Mouse (Mus musculus) stomach, embryonic 15.5 days (tissue): ENCODE measurements at regions not wholly inside any gene's neighbourhood (a gene's known extent, or its start where the extent isn't known, plus 50 kb on each side); places are given as distances from the start of the nearest gene placed in this dataset.

Source experiments
- ATAC-seq: fragments of 200-750 bp; cut with Nextera tagmentation; 2 replicates; pipeline ENCODE4 v1.8.0; 2017; ENCODE audit warnings: low read depth, moderate number of reproducible peaks, moderate TSS enrichment; ENCODE audit not compliant: insufficient read depth, low FRiP score
- H3K27ac ChIP-seq: fragments of 300-500 bp; sonication (generic); 2 replicates; pipeline ENCODE4 v1.5.1; 2015; ENCODE audit warnings: mild to moderate bottlenecking, inconsistent platforms
- H3K27me3 ChIP-seq: fragments of 300-500 bp; sonication (generic); replicated peaks from 2 replicates; pipeline ENCODE4 v1.6.1; 2015; ENCODE audit warnings: inconsistent platforms
- H3K36me3 ChIP-seq: fragments of 300-500 bp; sonication (generic); 2 replicates; pipeline ENCODE4 v1.6.1; 2015; ENCODE audit warnings: inconsistent platforms
- H3K4me1 ChIP-seq: fragments of 300-500 bp; sonication (generic); 2 replicates; pipeline ENCODE4 v1.6.1; 2015; ENCODE audit warnings: inconsistent platforms
- H3K4me2 ChIP-seq: fragments of 300-500 bp; sonication (generic); 2 replicates; pipeline ENCODE4 v1.6.1; 2015; ENCODE audit warnings: mild to moderate bottlenecking, inconsistent platforms
- H3K4me3 ChIP-seq: fragments of 300-500 bp; sonication (generic); replicated peaks from 2 replicates; pipeline ENCODE4 v1.5.1; 2015; ENCODE audit warnings: inconsistent platforms
- H3K9ac ChIP-seq: fragments of 300-500 bp; sonication (generic); 2 replicates; pipeline ENCODE4 v1.6.1; 2015; ENCODE audit warnings: inconsistent platforms
- H3K9me3 ChIP-seq: fragments of 300-500 bp; sonication (generic); 2 replicates; pipeline ENCODE4 v1.6.1; 2016; ENCODE audit warnings: inconsistent platforms
- WGBS: fragments of 180-500 bp; shearing (Covaris S2); methylation state at CpG from one replicate; pipeline ENCODE4 v1.1.7; 2015; 5-methylcytosine and 5-hydroxymethylcytosine counted together

- no peak overlapping the region for H3K4me3 ChIP-seq
- no peak overlapping the region for H3K9ac ChIP-seq
- no peaks in the 10 kb centered on the region for H3K27me3 ChIP-seq
- H3K9me3 ChIP-seq = no peaks in the 10 kb centered on the region
- peak; percentile 40; the same call in 1 of the 2 replicates for ATAC-seq
- WGBS = 68% methylated on average over 6 of the region's 6 CpGs
- H3K4me2 ChIP-seq = no peak overlapping the region
- no peaks in the 10 kb centered on the region; the same call in 1 of the 2 replicates for H3K4me1 ChIP-seq
- H3K36me3 ChIP-seq = no peaks in the 10 kb centered on the region
- peak overlapping the region; percentile 85 for H3K27ac ChIP-seq
These were observed 179.0 kb upstream of the Klf3 start for GRCm38 (mm10) chr5:64624205-64624604.

GRCm38 (mm10) chr5:64625421-64625820 lies 177.8 kb upstream of the Klf3 start:
- no peaks in the 10 kb centered on the region; the same call in 1 of the 2 replicates for H3K4me1 ChIP-seq
- no peaks in the 10 kb centered on the region for H3K36me3 ChIP-seq
- no peaks in the 10 kb centered on the region for H3K27me3 ChIP-seq
- no peak overlapping the region for H3K4me2 ChIP-seq
- no peak overlapping the region for H3K9ac ChIP-seq
- H3K27ac ChIP-seq = peak overlapping the region; percentile 85
- no peak overlapping the region for H3K4me3 ChIP-seq
- ATAC-seq = no peak
- H3K9me3 ChIP-seq = no peaks in the 10 kb centered on the region
- WGBS = 77% methylated on average over 4 of the region's 4 CpGs

GRCm38 (mm10) chr5:64625841-64626298 lies 177.3 kb upstream of the Klf3 start:
- no peaks in the 10 kb centered on the region for H3K27me3 ChIP-seq
- H3K4me2 ChIP-seq = peak overlapping the region; percentile 6
- WGBS = 38% methylated on average over 6 of the region's 6 CpGs
- ATAC-seq = 0 out of 2 replicates have a peak, but pooled peaks have one; percentile 37
- H3K9me3 ChIP-seq = no peaks in the 10 kb centered on the region
- H3K4me1 ChIP-seq = no peaks in the 10 kb centered on the region; the same call in 1 of the 2 replicates
- no peak overlapping the region for H3K9ac ChIP-seq
- no peak overlapping the region for H3K4me3 ChIP-seq
- peak overlapping the region; percentile 85 for H3K27ac ChIP-seq
- H3K36me3 ChIP-seq = no peaks in the 10 kb centered on the region

GRCm38 (mm10) chr5:64626351-64626750 lies 176.8 kb upstream of the Klf3 start:
- Histone ChIP-seq H3K4me1 (no peaks in the 10 kb centered on the region; the same call in 1 of the 2 replicates), H3K4me3 (no peak overlapping the region), H3K36me3 (no peaks in the 10 kb centered on the region), H3K9ac (no peak overlapping the region), H3K4me2 (peak overlapping the region; percentile 6), H3K27ac (peak overlapping the region; percentile 85), H3K9me3 (no peaks in the 10 kb centered on the region), H3K27me3 (no peaks in the 10 kb centered on the region)
- ATAC-seq = peak; percentile 69
- 43% methylated on average over 9 of the region's 9 CpGs for whole genome bisulfite sequencing

- WGBS = 72% methylated on average over 2 of the region's 2 CpGs
- ATAC-seq = no peak
- H3K36me3 ChIP-seq = no peaks in the 10 kb centered on the region
- H3K4me1 ChIP-seq = no peaks in the 10 kb centered on the region; the same call in 1 of the 2 replicates
- H3K27ac ChIP-seq = no peak overlapping the region
- no peak overlapping the region for H3K4me3 ChIP-seq
- no peaks in the 10 kb centered on the region for H3K27me3 ChIP-seq
- no peaks in the 10 kb centered on the region for H3K9me3 ChIP-seq
- no peak overlapping the region for H3K4me2 ChIP-seq
- H3K9ac ChIP-seq = no peak overlapping the region
These were observed 172.6 kb upstream of the Klf3 start for GRCm38 (mm10) chr5:64630582-64630981.

GRCm38 (mm10) chr5:64632171-64632570 lies 171.0 kb upstream of the Klf3 start:
- Histone ChIP-seq H3K4me3 (no peak overlapping the region), H3K9ac (no peak overlapping the region), H3K27ac (no peak overlapping the region), H3K4me1 (no peaks in the 10 kb centered on the region; the same call in 1 of the 2 replicates), H3K36me3 (no peaks in the 10 kb centered on the region), H3K9me3 (no peaks in the 10 kb centered on the region), H3K4me2 (no peak overlapping the region), H3K27me3 (no peaks in the 10 kb centered on the region)
- ATAC-seq = no peak
- WGBS = 79% methylated on average over 5 of the region's 5 CpGs

GRCm38 (mm10) chr5:64634008-64634407 lies 169.2 kb upstream of the Klf3 start:
- no peak for ATAC-seq
- no peaks in the 10 kb centered on the region for H3K36me3 ChIP-seq
- no peaks in the 10 kb centered on the region; the same call in 1 of the 2 replicates for H3K4me1 ChIP-seq
- no peak overlapping the region for H3K27ac ChIP-seq
- no peak overlapping the region for H3K9ac ChIP-seq
- H3K4me3 ChIP-seq = no peak overlapping the region
- H3K4me2 ChIP-seq = no peak overlapping the region
- H3K27me3 ChIP-seq = no peaks in the 10 kb centered on the region
- H3K9me3 ChIP-seq = no peaks in the 10 kb centered on the region
- WGBS = 70% methylated on average over 8 of the region's 8 CpGs

GRCm38 (mm10) chr5:64634721-64635120 lies 168.5 kb upstream of the Klf3 start:
- Histone ChIP-seq H3K9ac (no peak overlapping the region), H3K4me1 (no peaks in the 10 kb centered on the region; the same call in 1 of the 2 replicates), H3K27me3 (no peaks in the 10 kb centered on the region), H3K4me3 (no peak overlapping the region), H3K36me3 (no peaks in the 10 kb centered on the region), H3K9me3 (no peaks in the 10 kb centered on the region), H3K27ac (no peak overlapping the region), H3K4me2 (no peak overlapping the region)
- 72% methylated on average over 4 of the region's 4 CpGs for WGBS
- ATAC-seq = no peak

- no peaks in the 10 kb centered on the region for H3K9me3 ChIP-seq
- peak; percentile 87 for ATAC-seq
- no peak overlapping the region for H3K9ac ChIP-seq
- no peaks in the 10 kb centered on the region for H3K36me3 ChIP-seq
- no peaks in the 10 kb centered on the region for H3K27me3 ChIP-seq
- H3K27ac ChIP-seq = no peak overlapping the region
- H3K4me3 ChIP-seq = no peak overlapping the region
- WGBS = 81% methylated on average over 3 of the region's 3 CpGs
- H3K4me2 ChIP-seq = no peak overlapping the region
- H3K4me1 ChIP-seq = no peaks in the 10 kb centered on the region; the same call in 1 of the 2 replicates
These were observed 166.9 kb upstream of the Klf3 start for GRCm38 (mm10) chr5:64636301-64636700.

- Histone ChIP-seq H3K36me3 (no peaks in the 10 kb centered on the region), H3K4me3 (no peak overlapping the region), H3K9me3 (no peaks in the 10 kb centered on the region), H3K9ac (no peak overlapping the region), H3K4me1 (peaks cover 9% of the 10 kb centered on the region; the same call in 1 of the 2 replicates), H3K4me2 (no peak overlapping the region), H3K27me3 (no peaks in the 10 kb centered on the region), H3K27ac (no peak overlapping the region)
- WGBS = 92% methylated on average over 1 of the region's 1 CpGs
- no peak for ATAC-seq
These were observed 159.6 kb upstream of the Klf3 start for GRCm38 (mm10) chr5:64643584-64643983.

GRCm38 (mm10) chr5:64647417-64648125 lies 155.6 kb upstream of the Klf3 start:
- WGBS = 4% methylated on average over 18 of the region's 18 CpGs
- peak; percentile 62; the same call in 1 of the 2 replicates for ATAC-seq

GRCm38 (mm10) chr5:64648492-64648891 lies 154.7 kb upstream of the Klf3 start:
- WGBS = 16% methylated on average over 8 of the region's 8 CpGs
- Histone ChIP-seq H3K9ac (no peak overlapping the region), H3K36me3 (no peaks in the 10 kb centered on the region), H3K4me1 (peaks cover 11% of the 10 kb centered on the region; the same call in 1 of the 2 replicates), H3K4me2 (peak overlapping the region; percentile 14; the same call in 1 of the 2 replicates), H3K9me3 (no peaks in the 10 kb centered on the region), H3K27me3 (no peaks in the 10 kb centered on the region), H3K27ac (0 out of 2 replicates have a peak overlapping the region, but pooled peaks have one; percentile 44), H3K4me3 (no peak overlapping the region)
- ATAC-seq = peak; percentile 34; the same call in 1 of the 2 replicates

More at GRCm38 (mm10) chr5:64647417-64648125, 155.6 kb upstream of the Klf3 start:
- Histone ChIP-seq H3K9me3 (no peaks in the 10 kb centered on the region), H3K4me3 (peak overlapping the region; percentile 27), H3K27ac (no peak overlapping the region), H3K9ac (no peak overlapping the region), H3K4me2 (peak overlapping the region; percentile 56), H3K4me1 (peaks cover 11% of the 10 kb centered on the region; the same call in 1 of the 2 replicates), H3K36me3 (no peaks in the 10 kb centered on the region), H3K27me3 (no peaks in the 10 kb centered on the region)
